Mouse (Mus musculus) urinary bladder, postnatal 4 days (tissue): ENCODE measurements around the gene Btg1.

Experiments used
- DNase-seq, 2 experiments: peaks; one replicate each; pipeline ENCODE4 v3.0.0; 2021 to 2022; ENCODE audit warnings: low spot score in 2 of 2

The Btg1 gene

GRCm38 (mm10) chr10:96616709-96617116 is at the start of gene Btg1:
TSS of gene Btg1 (plus strand) at chr10:96617006.
- peak; percentile 100 for DNase-seq

GRCm38 (mm10) chr10:96569469-96569868 is 47.3 kb upstream of the Btg1 start:
- DNase-seq = no peak

GRCm38 (mm10) chr10:96571176-96571575 is 45.6 kb upstream of the Btg1 start:
- no peak for DNase-seq

GRCm38 (mm10) chr10:96574786-96575185 is 42.0 kb upstream of the Btg1 start:
- DNase-seq = no peak

GRCm38 (mm10) chr10:96575338-96575737 is 41.5 kb upstream of the Btg1 start:
- DNase-seq = no peak

GRCm38 (mm10) chr10:96578924-96579323 is 37.9 kb upstream of the Btg1 start:
- no peak for DNase-seq

GRCm38 (mm10) chr10:96579436-96579835 is 37.4 kb upstream of the Btg1 start:
- DNase-seq = no peak

- DNase-seq = no peak
Measured at GRCm38 (mm10) chr10:96580246-96580645, 36.6 kb upstream of the Btg1 start.

- DNase-seq = no peak
Measured at GRCm38 (mm10) chr10:96581232-96581631, 35.6 kb upstream of the Btg1 start.

GRCm38 (mm10) chr10:96586191-96586880 is 30.5 kb upstream of the Btg1 start:
- no peak for DNase-seq

- no peak for DNase-seq
Measured at GRCm38 (mm10) chr10:96586881-96587217, 30.0 kb upstream of the Btg1 start.

- DNase-seq = no peak
Measured at GRCm38 (mm10) chr10:96588233-96588632, 28.6 kb upstream of the Btg1 start.

- no peak for DNase-seq
Measured at GRCm38 (mm10) chr10:96589781-96590180, 27.0 kb upstream of the Btg1 start.

- no peak for DNase-seq
Measured at GRCm38 (mm10) chr10:96592089-96592488, 24.7 kb upstream of the Btg1 start.

GRCm38 (mm10) chr10:96595435-96596132 is 21.2 kb upstream of the Btg1 start:
- no peak for DNase-seq

- DNase-seq = no peak
Measured at GRCm38 (mm10) chr10:96596411-96596810, 20.4 kb upstream of the Btg1 start.

GRCm38 (mm10) chr10:96599641-96600040 is 17.2 kb upstream of the Btg1 start:
- DNase-seq = no peak

- no peak for DNase-seq
Measured at GRCm38 (mm10) chr10:96601670-96602069, 15.1 kb upstream of the Btg1 start.

- DNase-seq = no peak
Measured at GRCm38 (mm10) chr10:96602339-96602738, 14.5 kb upstream of the Btg1 start.

- no peak for DNase-seq
Measured at GRCm38 (mm10) chr10:96605168-96605567, 11.6 kb upstream of the Btg1 start.

GRCm38 (mm10) chr10:96605856-96606255 is 10.9 kb upstream of the Btg1 start:
- DNase-seq = no peak

- no peak for DNase-seq
Measured at GRCm38 (mm10) chr10:96607617-96608185, 9.1 kb upstream of the Btg1 start.
